Comparison of ENCODE assay signal across 24 mouse cellular contexts in genomic region chr16:4957446-4957845, GRCm38 (mm10). TPM values are rescaled to one million over a fixed set of nuclear protein-coding genes. Genes with fewer than 3 reads are reported as not detected.
DNase-seq lines count a peak whose midpoint lies in the region; ATAC-seq and TF ChIP-seq lines count a peak whose summit lies in the region.
"Had no signal": no experiment of that assay in that cellular context is flagged by ENCODE, and none has a peak within 500 bp of the region (broad histone marks: within the 10 kb centered on the region; RNA-seq: fewer than 3 reads in every experiment).

No protein-coding gene starts in this region.

- 0 out of 2 replicates have a peak, but pooled peaks have one; percentile 13 for TF ChIP-seq POLR2A in cerebellum, adult 2 months (IDR thresholded peaks at IDR 0.05; ENCODE audit: borderline replicate concordance, insufficient read depth, low read length)

- H3K4me3 ChIP-seq in layer of hippocampus, adult 2 months: no peak overlapping the region
- H3K4me3 ChIP-seq in cerebellum, adult 2 months (replicated peaks; ENCODE audit: insufficient read depth, low read depth, low read length): no peak overlapping the region
- H3K4me3 ChIP-seq: embryonic facial prominence, embryonic 10.5 days; heart, embryonic 10.5 days; hindbrain, embryonic 13.5 days had no signal

- no peaks in the 10 kb centered on the region for H3K27me3 ChIP-seq in cerebellum, adult 2 months (ENCODE audit: control insufficient read depth, insufficient read depth, low read length)
- H3K27me3 ChIP-seq: hindbrain, embryonic 13.5 days had no signal

- TF ChIP-seq CTCF in layer of hippocampus, adult 2 months (conservative IDR thresholded peaks at IDR 0.05): no peak
- no peak for TF ChIP-seq CTCF in cerebellum, adult 2 months (IDR thresholded peaks at IDR 0.05; ENCODE audit: borderline replicate concordance, insufficient read depth, low read depth, low read length)

- WGBS in cerebellum, adult 2 months: 9% methylated on average over 3 of the region's 3 CpGs

- H3K27ac ChIP-seq in layer of hippocampus, adult 2 months: peak overlapping the region; percentile 90
- H3K27ac ChIP-seq in cerebellum, adult 2 months (ENCODE audit: insufficient read depth, low read length): peak overlapping the region; percentile 90
- H3K27ac ChIP-seq: embryonic facial prominence, embryonic 10.5 days; heart, embryonic 10.5 days; hindbrain, embryonic 13.5 days had no signal

- H3K4me1 ChIP-seq in cerebellum, adult 2 months (ENCODE audit: control insufficient read depth, insufficient read depth, low read length): peaks cover 20% of the 10 kb centered on the region

- ATAC-seq in inflammation-experienced regulatory T-cells, adult 6 months: no peak
- ATAC-seq: forebrain, embryonic 14.5 days; intestine, embryonic 16.5 days had no signal

- no peak for DNase-seq in layer of hippocampus, adult 2 months (ENCODE audit: low spot score in 2 of 2)
- no peak for DNase-seq in layer of hippocampus, adult 18-20 months (ENCODE audit: low spot score in 2 of 2)
- peak; percentile 64 to 80 for DNase-seq in cerebellum, adult 2 months
- peak; percentile 80 for DNase-seq in cerebellum, adult 9-11 months
- DNase-seq in cerebellum, postnatal 36 days: peak; percentile 61
- no peak for DNase-seq in adrenal gland, adult 18-20 months (ENCODE audit: low spot score in 2 of 2)
- DNase-seq in gastrocnemius, postnatal 10 days: no peak
- DNase-seq: adrenal gland, adult 8-10 months; adrenal gland, postnatal 36 days; heart, adult 18-20 months; heart, postnatal 10 days; heart, postnatal 4 days; kidney, adult 2 months had no signal

RNA-seq across cellular contexts. Expression of gene Anks3, which starts 6.6 kb away (rescaled TPM):
- total RNA-seq in layer of hippocampus, adult 2 months (2021): 10 to 100 TPM; 75.8 to 98.0 TPM
- 10 to 100 TPM; 70.2 to 71.8 TPM for total RNA-seq in layer of hippocampus, adult 18-20 months (2021)
- 104 and 112 TPM in 2 replicates for polyA plus RNA-seq in cerebellum, adult 2 months (2012; rRNA removed)
- 10 to 100 TPM; 39.3 to 49.8 TPM for total RNA-seq in adrenal gland, adult 18-20 months (2021)
- 10 to 100 TPM; 24.4 to 60.3 (median 46.9) TPM for polyA plus RNA-seq in inflammation-experienced regulatory T-cells, adult 6 months (2017; shearing (Covaris generic))
- 10 to 100 TPM; 14.9 to 21.5 TPM for total RNA-seq in gastrocnemius, postnatal 10 days (2021)

RNA-seq across cellular contexts. Expression of gene Nudt16l1, which starts 18.9 kb away (rescaled TPM):
- 10 to 100 TPM; 79.1 to 79.6 TPM for total RNA-seq in layer of hippocampus, adult 2 months (2021)
- 10 to 100 TPM; 73.0 to 78.3 TPM for total RNA-seq in layer of hippocampus, adult 18-20 months (2021)
- 102 and 104 TPM in 2 replicates for polyA plus RNA-seq in cerebellum, adult 2 months (2012; rRNA removed)
- 10 to 100 TPM; 46.1 to 62.3 TPM for total RNA-seq in adrenal gland, adult 18-20 months (2021)
- 10 to 100 TPM; 81.2 to 97.1 (median 91.3) TPM for polyA plus RNA-seq in inflammation-experienced regulatory T-cells, adult 6 months (2017; shearing (Covaris generic))
- 10 to 100 TPM; 32.6 to 35.2 TPM for total RNA-seq in gastrocnemius, postnatal 10 days (2021)

RNA-seq across cellular contexts. Expression of gene Sept12, which starts 40.2 kb away (rescaled TPM):
- total RNA-seq in layer of hippocampus, adult 2 months (2021): not detected
- not detected for total RNA-seq in layer of hippocampus, adult 18-20 months (2021)
- polyA plus RNA-seq in cerebellum, adult 2 months (2012; rRNA removed): not detected in 2 replicates
- not detected for total RNA-seq in adrenal gland, adult 18-20 months (2021)
- not detected for polyA plus RNA-seq in inflammation-experienced regulatory T-cells, adult 6 months (2017; shearing (Covaris generic))
- total RNA-seq in gastrocnemius, postnatal 10 days (2021): not detected
- total RNA-seq: adrenal gland, adult 8-10 months; adrenal gland, postnatal 36 days; gastrocnemius, adult 8-10 months; gastrocnemius, postnatal 4 days; heart, adult 18-20 months; heart, postnatal 10 days; heart, postnatal 4 days had no signal
- polyA plus RNA-seq: brain, embryonic 14.5 days; embryonic facial prominence, embryonic 10.5 days; embryonic facial prominence, embryonic 14.5 days; forebrain, embryonic 14.5 days; heart, embryonic 10.5 days; heart, embryonic 14.5 days; hindbrain, embryonic 13.5 days; intestine, embryonic 16.5 days; kidney, adult 2 months had no signal

RNA-seq across cellular contexts. Expression of gene Smim22, which starts 49.6 kb away (rescaled TPM):
- total RNA-seq in layer of hippocampus, adult 2 months (2021): not detected
- total RNA-seq in layer of hippocampus, adult 18-20 months (2021): not detected
- 1.00 and 2.5 TPM in 2 replicates for polyA plus RNA-seq in cerebellum, adult 2 months (2012; rRNA removed)
- total RNA-seq in adrenal gland, adult 18-20 months (2021): not detected
- not detected for polyA plus RNA-seq in inflammation-experienced regulatory T-cells, adult 6 months (2017; shearing (Covaris generic))
- total RNA-seq in gastrocnemius, postnatal 10 days (2021): not detected
- total RNA-seq: adrenal gland, adult 8-10 months; adrenal gland, postnatal 36 days; gastrocnemius, adult 8-10 months; gastrocnemius, postnatal 4 days; heart, adult 18-20 months; heart, postnatal 10 days; heart, postnatal 4 days had no signal

RNA-seq across cellular contexts. Expression of gene Rogdi, which starts 55.9 kb away (rescaled TPM):
- total RNA-seq in layer of hippocampus, adult 2 months (2021): 100 to 1,000 TPM; 394 to 420 TPM
- 100 to 1,000 TPM; 348 to 357 TPM for total RNA-seq in layer of hippocampus, adult 18-20 months (2021)
- polyA plus RNA-seq in cerebellum, adult 2 months (2012; rRNA removed): 274 and 294 TPM in 2 replicates
- 10 to 100 TPM; 20.7 to 28.3 TPM for total RNA-seq in adrenal gland, adult 18-20 months (2021)
- 10 to 100 TPM; 17.7 to 32.4 (median 20.6) TPM for polyA plus RNA-seq in inflammation-experienced regulatory T-cells, adult 6 months (2017; shearing (Covaris generic))
- 10 to 100 TPM; 11.7 to 16.7 TPM for total RNA-seq in gastrocnemius, postnatal 10 days (2021)

Comparison
In these comparisons a context has a peak if more than half of its experiments do, and no peak if none do; other contexts are left out.
1. DNase-seq: peak in cerebellum, adult 2 months (2 of 2), cerebellum, adult 9-11 months (single experiment) and cerebellum, postnatal 36 days (2 of 2); none in layer of hippocampus, adult 2 months (0 of 2), layer of hippocampus, adult 18-20 months (0 of 2), adrenal gland, adult 18-20 months (0 of 2) and gastrocnemius, postnatal 10 days (single experiment).